Mouse (Mus musculus) bone marrow, adult 2 months (tissue): Measurements from ENCODE around the gene Auts2. TPM values are rescaled to one million over a fixed set of nuclear protein-coding genes. Genes with fewer than 3 reads are reported as not detected.

ENCODE experiments used
- H3K27ac ChIP-seq: fragments of 200-500 bp; 2 replicates; pipeline ENCODE4 v1.5.1; 2012; ENCODE audit warnings: low read depth, mild to moderate bottlenecking, control low read depth, inconsistent platforms, low read length; ENCODE audit not compliant: control insufficient read depth, poor library complexity, insufficient read depth
- H3K4me1 ChIP-seq: fragments of 200-500 bp; 2 replicates; pipeline ENCODE4 v1.6.1; 2011; ENCODE audit warnings: low read length; ENCODE audit not compliant: control insufficient read depth, insufficient read depth
- H3K4me3 ChIP-seq: fragments of 200-500 bp; replicated peaks from 2 replicates; pipeline ENCODE3; 2011; ENCODE audit warnings: mild to moderate bottlenecking, low read depth, low read length, control low read depth; ENCODE audit not compliant: control insufficient read depth
- CTCF ChIP-seq: fragments of 200-500 bp; IDR thresholded peaks from 2 replicates; pipeline ENCODE4 v1.5.1; 2011; ENCODE audit warnings: low read length, control low read depth; ENCODE audit not compliant: control insufficient read depth, insufficient read depth
- POLR2A ChIP-seq: fragments of 200-500 bp; IDR thresholded peaks from 2 replicates; pipeline ENCODE4 v1.6.1; 2011; ENCODE audit warnings: low read depth, mild to moderate bottlenecking, control low read depth, low read length, borderline replicate concordance; ENCODE audit not compliant: control insufficient read depth
- WGBS: fragments of 180-500 bp; shearing (Covaris S2); methylation state at CpG from one replicate; pipeline ENCODE4 v1.1.7; 2018; 5-methylcytosine and 5-hydroxymethylcytosine counted together
- polyA plus RNA-seq: library from polyadenylated mRNA; stranded (reverse); fragments of >200 nt; gene quantifications from 2 replicates; pipeline ENCODE4 v1.2.4, GENCODE M21; 2011; ENCODE audit warnings: low replicate concordance; ENCODE audit not compliant: missing spikeins, insufficient read depth, insufficient read length

The Auts2 gene
- polyA plus RNA-seq, 1 experiment: 1.5 TPM

- WGBS: 74% methylated on average over 6 of the region's 6 CpGs
- no peaks in the 10 kb centered on the region for H3K4me1 ChIP-seq
- no peak for TF ChIP-seq POLR2A
- no peak for TF ChIP-seq CTCF
- no peak overlapping the region for H3K4me3 ChIP-seq
- H3K27ac ChIP-seq: no peak overlapping the region
Observed at GRCm38 (mm10) chr5:131459951-131460350, 1083.2 kb downstream of the Auts2 start.

GRCm38 (mm10) chr5:131459549-131459948, 1083.6 kb downstream of the Auts2 start:
- WGBS: 66% methylated on average over 2 of the region's 2 CpGs
- TF ChIP-seq CTCF (no peak), POLR2A (no peak)
- Histone ChIP-seq H3K4me3 (no peak overlapping the region), H3K27ac (no peak overlapping the region), H3K4me1 (no peaks in the 10 kb centered on the region)

GRCm38 (mm10) chr5:131458700-131459099, 1084.4 kb downstream of the Auts2 start:
- 84% methylated on average over 6 of the region's 6 CpGs for WGBS
- Histone ChIP-seq H3K27ac (no peak overlapping the region), H3K4me1 (no peaks in the 10 kb centered on the region), H3K4me3 (no peak overlapping the region)
- TF ChIP-seq POLR2A (no peak), CTCF (no peak)

- TF ChIP-seq CTCF (no peak), POLR2A (no peak)
- no peak overlapping the region for H3K27ac ChIP-seq
- WGBS: 79% methylated on average over 7 of the region's 7 CpGs
- H3K4me1 ChIP-seq: no peaks in the 10 kb centered on the region
- no peak overlapping the region for H3K4me3 ChIP-seq
Observed at GRCm38 (mm10) chr5:131457999-131458398, 1085.1 kb downstream of the Auts2 start.

GRCm38 (mm10) chr5:131449181-131449868, 1093.8 kb downstream of the Auts2 start:
- Histone ChIP-seq H3K27ac (no peak overlapping the region), H3K4me3 (no peak overlapping the region), H3K4me1 (no peaks in the 10 kb centered on the region)
- TF ChIP-seq POLR2A (no peak), CTCF (no peak)
- WGBS: 81% methylated on average over 7 of the region's 7 CpGs

GRCm38 (mm10) chr5:131435239-131435876, 1107.8 kb downstream of the Auts2 start:
- TF ChIP-seq POLR2A: no peak
- no peak for TF ChIP-seq CTCF
- Histone ChIP-seq H3K4me3 (no peak overlapping the region), H3K27ac (no peak overlapping the region), H3K4me1 (no peaks in the 10 kb centered on the region; the same call in 1 of the 2 replicates)
- WGBS: 85% methylated on average over 10 of the region's 10 CpGs

GRCm38 (mm10) chr5:131433291-131433690, 1109.9 kb downstream of the Auts2 start:
- Histone ChIP-seq H3K4me1 (no peaks in the 10 kb centered on the region; the same call in 1 of the 2 replicates), H3K27ac (no peak overlapping the region), H3K4me3 (no peak overlapping the region)
- 71% methylated on average over 4 of the region's 4 CpGs for WGBS
- TF ChIP-seq POLR2A (no peak), CTCF (no peak)

GRCm38 (mm10) chr5:131431896-131432295, 1111.2 kb downstream of the Auts2 start:
- no peak overlapping the region for H3K4me3 ChIP-seq
- no peaks in the 10 kb centered on the region; the same call in 1 of the 2 replicates for H3K4me1 ChIP-seq
- no peak overlapping the region for H3K27ac ChIP-seq
- TF ChIP-seq POLR2A (no peak), CTCF (no peak)
- 76% methylated on average over 7 of the region's 7 CpGs for WGBS
